Mouse (Mus musculus): Measurements from ENCODE around the gene Irf2bpl. TPM values are rescaled to one million over a fixed set of nuclear protein-coding genes. Genes with fewer than 3 reads are reported as not detected.
A peak's percentile ranks its signal among the peaks of the same experiment; 100 is the strongest.

Gene Irf2bpl
- polyA plus RNA-seq, 1 experiment, result 32.7 TPM

- Histone ChIP-seq H3K4me1 (peaks cover 56% of the 10 kb centered on the region), H3K27me3 (replicated peaks) (no peaks in the 10 kb centered on the region), H3K36me3 (replicated peaks; ENCODE audit: low read length) (peaks cover 2% of the 10 kb centered on the region), H3K9me3 (no peaks in the 10 kb centered on the region), H3K4me3 (replicated peaks) (no peak overlapping the region)
- no peak for TF ChIP-seq GATA1 (IDR thresholded peaks at IDR 0.05; ENCODE audit: borderline replicate concordance, low read length)
- TF ChIP-seq FLI1 (IDR thresholded peaks at IDR 0.05; ENCODE audit: low read length), result no peak
Observed at GRCm38 (mm10) chr12:86899461-86900179, 15.0 kb upstream of the Irf2bpl start.

GRCm38 (mm10) chr12:86898448-86898847 lies 13.8 kb upstream of the Irf2bpl start:
- Histone ChIP-seq H3K27me3 (replicated peaks) (no peaks in the 10 kb centered on the region), H3K4me1 (peaks cover 56% of the 10 kb centered on the region), H3K36me3 (replicated peaks; ENCODE audit: low read length) (no peaks in the 10 kb centered on the region), H3K4me3 (replicated peaks) (no peak overlapping the region), H3K9me3 (no peaks in the 10 kb centered on the region)
- no peak for TF ChIP-seq GATA1 (IDR thresholded peaks at IDR 0.05; ENCODE audit: borderline replicate concordance, low read length)
- no peak for TF ChIP-seq FLI1 (IDR thresholded peaks at IDR 0.05; ENCODE audit: low read length)

- no peaks in the 10 kb centered on the region for H3K27me3 ChIP-seq (replicated peaks)
- peak overlapping the region; percentile 71 for H3K4me3 ChIP-seq (replicated peaks)
- no peaks in the 10 kb centered on the region for H3K9me3 ChIP-seq
- H3K36me3 ChIP-seq (replicated peaks; ENCODE audit: low read length), result no peaks in the 10 kb centered on the region
- TF ChIP-seq FLI1 (IDR thresholded peaks at IDR 0.05; ENCODE audit: low read length) (no peak), GATA1 (IDR thresholded peaks at IDR 0.05; ENCODE audit: borderline replicate concordance, low read length) (no peak)
- peaks cover 62% of the 10 kb centered on the region for H3K4me1 ChIP-seq
Observed at GRCm38 (mm10) chr12:86897769-86898273, 13.2 kb upstream of the Irf2bpl start.

- Histone ChIP-seq H3K36me3 (replicated peaks; ENCODE audit: low read length) (no peaks in the 10 kb centered on the region), H3K27me3 (replicated peaks) (no peaks in the 10 kb centered on the region), H3K9me3 (no peaks in the 10 kb centered on the region), H3K4me3 (replicated peaks) (peak overlapping the region; percentile 71), H3K4me1 (peaks cover 70% of the 10 kb centered on the region)
- TF ChIP-seq FLI1 (IDR thresholded peaks at IDR 0.05; ENCODE audit: low read length) (no peak), GATA1 (IDR thresholded peaks at IDR 0.05; ENCODE audit: borderline replicate concordance, low read length) (no peak)
Observed at GRCm38 (mm10) chr12:86896921-86897512, 12.4 kb upstream of the Irf2bpl start.

- H3K4me1 ChIP-seq, result peaks cover 76% of the 10 kb centered on the region
- TF ChIP-seq GATA1 (IDR thresholded peaks at IDR 0.05; ENCODE audit: borderline replicate concordance, low read length) (no peak), FLI1 (IDR thresholded peaks at IDR 0.05; ENCODE audit: low read length) (no peak)
- H3K9me3 ChIP-seq, result no peaks in the 10 kb centered on the region
- no peaks in the 10 kb centered on the region for H3K27me3 ChIP-seq (replicated peaks)
- no peaks in the 10 kb centered on the region for H3K36me3 ChIP-seq (replicated peaks; ENCODE audit: low read length)
- peak overlapping the region; percentile 71 for H3K4me3 ChIP-seq (replicated peaks)
Observed at GRCm38 (mm10) chr12:86896441-86896890, 11.9 kb upstream of the Irf2bpl start.

- no peaks in the 10 kb centered on the region for H3K27me3 ChIP-seq (replicated peaks)
- no peaks in the 10 kb centered on the region for H3K36me3 ChIP-seq (replicated peaks; ENCODE audit: low read length)
- H3K4me3 ChIP-seq (replicated peaks), result peak overlapping the region; percentile 93
- TF ChIP-seq GATA1 (IDR thresholded peaks at IDR 0.05; ENCODE audit: borderline replicate concordance, low read length), result no peak
- TF ChIP-seq FLI1 (IDR thresholded peaks at IDR 0.05; ENCODE audit: low read length), result no peak
- H3K4me1 ChIP-seq, result peaks cover 80% of the 10 kb centered on the region
- no peaks in the 10 kb centered on the region for H3K9me3 ChIP-seq
Observed at GRCm38 (mm10) chr12:86895703-86896409, 11.3 kb upstream of the Irf2bpl start.

GRCm38 (mm10) chr12:86894841-86895428 lies 10.3 kb upstream of the Irf2bpl start:
- Histone ChIP-seq H3K36me3 (replicated peaks; ENCODE audit: low read length) (no peaks in the 10 kb centered on the region), H3K4me3 (replicated peaks) (peak overlapping the region; percentile 93), H3K4me1 (peaks cover 85% of the 10 kb centered on the region), H3K9me3 (no peaks in the 10 kb centered on the region), H3K27me3 (replicated peaks) (no peaks in the 10 kb centered on the region)
- TF ChIP-seq GATA1 (IDR thresholded peaks at IDR 0.05; ENCODE audit: borderline replicate concordance, low read length) (no peak), FLI1 (IDR thresholded peaks at IDR 0.05; ENCODE audit: low read length) (no peak)

- Histone ChIP-seq H3K9me3 (no peaks in the 10 kb centered on the region), H3K4me3 (replicated peaks) (peak overlapping the region; percentile 93), H3K27me3 (replicated peaks) (no peaks in the 10 kb centered on the region), H3K4me1 (peaks cover 89% of the 10 kb centered on the region), H3K36me3 (replicated peaks; ENCODE audit: low read length) (no peaks in the 10 kb centered on the region)
- no peak for TF ChIP-seq FLI1 (IDR thresholded peaks at IDR 0.05; ENCODE audit: low read length)
- TF ChIP-seq GATA1 (IDR thresholded peaks at IDR 0.05; ENCODE audit: borderline replicate concordance, low read length), result no peak
Observed at GRCm38 (mm10) chr12:86894184-86894839, 9.7 kb upstream of the Irf2bpl start.

Data from megakaryocyte, embryonic 14.5 days (primary cell).